Mouse (Mus musculus) embryonic fibroblast, embryonic 13.5 days (primary cell): ENCODE results near the gene C130050O18Rik. TPM values are rescaled to one million over a fixed set of nuclear protein-coding genes. Genes with fewer than 3 reads are reported as not detected.

Experiments
- H3K27ac ChIP-seq: 2 replicates; pipeline ENCODE4 v1.5.1; 2012; ENCODE audit warnings: low read length, control low read depth, inconsistent platforms; ENCODE audit not compliant: insufficient read depth
- H3K4me1 ChIP-seq: 2 replicates; pipeline ENCODE4 v1.6.1; 2011; ENCODE audit warnings: low read length; ENCODE audit not compliant: control insufficient read depth, insufficient read depth
- H3K4me3 ChIP-seq: 2 replicates; pipeline ENCODE4 v1.5.1; 2011; ENCODE audit warnings: mild to moderate bottlenecking, control low read depth, low read length; ENCODE audit not compliant: insufficient read depth
- CTCF ChIP-seq: IDR thresholded peaks from 2 replicates; pipeline ENCODE4 v1.5.1; 2011; ENCODE audit warnings: mild to moderate bottlenecking, control low read depth, low read length, moderate library complexity, borderline replicate concordance; ENCODE audit not compliant: insufficient read depth
- POLR2A ChIP-seq: IDR thresholded peaks from 2 replicates; pipeline ENCODE4 v1.6.1; 2011; ENCODE audit warnings: low read depth, mild to moderate bottlenecking, control low read depth, low read length, moderate library complexity
- polyA plus RNA-seq: library from polyadenylated mRNA; stranded (reverse); fragments of >200 nt; gene quantifications from 2 replicates; pipeline ENCODE4 v1.2.4, GENCODE M21; 2011; ENCODE audit warnings: low read depth; ENCODE audit not compliant: missing spikeins, insufficient read length

Gene C130050O18Rik
- polyA plus RNA-seq, 1 experiment: 0.33 TPM

DNA sequence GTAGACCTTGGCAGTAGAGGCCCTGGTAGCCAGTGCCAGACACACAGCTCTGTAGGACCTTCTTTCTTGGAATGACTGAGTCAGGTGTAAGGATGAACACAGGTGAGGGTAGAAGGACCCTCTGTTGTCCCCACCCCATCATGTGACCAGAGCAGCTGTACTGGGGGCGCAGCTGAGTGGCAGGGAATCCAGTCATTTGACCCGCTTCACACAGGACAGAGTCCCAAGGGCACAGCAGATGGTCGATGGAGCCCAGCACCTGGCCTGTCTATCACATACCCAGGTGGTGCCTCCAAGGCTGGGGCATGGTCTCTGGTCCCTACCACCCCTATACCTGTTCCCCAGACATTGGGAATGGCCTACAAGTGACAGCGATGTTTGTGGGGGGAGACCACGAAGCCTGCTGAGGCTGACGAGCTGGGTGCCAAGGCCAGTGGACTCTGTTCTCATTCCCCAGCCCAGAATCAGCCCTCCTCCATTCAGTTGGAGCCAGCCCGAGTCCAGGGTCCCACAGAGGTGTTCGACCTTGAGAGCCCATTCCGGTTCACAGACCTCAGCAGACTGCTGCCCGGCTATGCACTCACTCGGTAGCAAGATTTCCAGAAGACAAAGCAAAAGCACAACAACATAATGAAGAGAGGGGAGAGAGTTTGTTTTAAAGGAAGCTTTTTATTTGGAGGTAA, 36.3 kb upstream of the C130050O18Rik start:
- Histone ChIP-seq H3K27ac (no peak overlapping the region), H3K4me1 (no peaks in the 10 kb centered on the region), H3K4me3 (no peak overlapping the region)
- no peak for TF ChIP-seq POLR2A

DNA sequence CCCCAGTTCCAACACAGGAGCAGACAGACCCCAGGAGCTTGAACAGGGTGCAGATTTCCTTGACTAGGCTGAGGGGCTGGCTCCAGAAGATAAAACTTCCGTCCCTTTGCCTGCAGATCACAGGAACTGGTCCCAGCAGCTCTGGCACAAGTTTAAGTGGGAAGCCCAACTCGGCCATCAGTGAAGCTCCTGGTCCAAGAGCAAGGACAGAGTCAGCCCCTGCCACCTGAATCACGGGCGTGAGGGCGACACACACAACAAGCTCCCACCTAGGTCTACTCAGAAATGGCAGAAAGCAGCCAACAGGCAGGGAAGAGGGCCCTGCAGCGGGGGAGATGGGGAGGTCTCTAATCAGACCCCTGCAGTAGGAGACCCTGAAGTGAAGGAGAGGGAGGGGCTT, 34.7 kb upstream of the C130050O18Rik start:
- Histone ChIP-seq H3K4me1 (peaks cover 4% of the 10 kb centered on the region; the same call in 1 of the 2 replicates), H3K27ac (no peak overlapping the region), H3K4me3 (no peak overlapping the region)
- TF ChIP-seq POLR2A: no peak
- TF ChIP-seq CTCF: no peak

DNA sequence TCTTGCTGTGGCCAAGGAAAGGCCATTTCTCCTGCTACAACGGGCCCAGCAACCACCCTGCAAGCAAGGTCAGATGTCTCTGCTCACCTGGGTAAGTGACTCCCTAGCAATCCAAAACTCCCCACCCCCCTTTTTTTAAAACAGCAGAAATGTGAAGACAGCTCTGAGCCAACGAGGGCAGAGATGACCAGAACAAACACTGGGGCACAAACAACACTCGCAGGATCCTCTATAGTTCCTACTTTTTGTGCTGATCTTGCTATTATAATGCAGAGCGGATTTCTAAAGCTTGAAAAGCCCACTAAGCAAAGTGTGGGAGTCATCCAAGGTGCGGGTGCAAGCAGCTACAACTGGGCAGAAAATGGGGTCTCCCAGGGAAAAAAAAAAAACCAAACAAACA, 34.0 kb upstream of the C130050O18Rik start:
- Histone ChIP-seq H3K4me3 (no peak overlapping the region), H3K4me1 (peaks cover 4% of the 10 kb centered on the region; the same call in 1 of the 2 replicates), H3K27ac (no peak overlapping the region)
- TF ChIP-seq POLR2A (no peak), CTCF (no peak)

DNA sequence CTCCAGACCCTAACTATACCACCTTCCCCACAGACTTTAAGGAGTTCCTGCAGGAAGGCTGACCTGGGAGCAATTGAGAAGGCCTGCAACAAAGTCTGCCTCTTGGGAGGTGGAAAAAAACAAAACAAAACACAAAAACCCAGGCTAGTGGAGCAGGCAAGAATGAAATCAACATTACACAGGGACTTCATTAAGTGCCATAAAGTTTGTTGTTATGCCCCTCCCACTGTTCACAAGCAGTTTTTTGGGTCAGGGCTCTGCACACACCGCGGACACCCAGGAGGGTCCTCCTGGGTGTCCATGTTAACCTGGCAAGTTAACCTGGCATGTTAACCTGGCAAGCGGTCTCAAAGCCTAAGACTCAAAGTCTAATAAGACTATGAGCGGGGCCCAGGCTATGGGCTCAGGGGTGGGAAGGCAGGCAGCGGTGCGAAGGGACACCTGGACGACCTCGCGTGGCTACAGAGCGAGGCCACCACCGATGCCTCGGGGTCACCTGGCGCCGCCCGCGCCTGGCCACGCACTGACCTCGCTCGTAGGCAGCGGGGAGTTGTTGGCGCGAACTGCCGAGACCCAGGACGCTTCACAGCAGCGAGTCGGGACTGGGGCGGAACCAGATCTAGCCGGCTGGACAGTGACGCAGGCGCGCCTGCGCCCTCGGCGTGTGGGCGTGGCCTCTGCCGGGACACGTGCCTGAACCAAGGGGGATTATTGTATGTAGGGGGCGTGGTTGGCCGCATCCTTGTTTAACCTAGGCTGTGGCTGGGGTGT, 33.3 kb upstream of the C130050O18Rik start:
- TF ChIP-seq CTCF (no peak), POLR2A (peak; percentile 96)
- Histone ChIP-seq H3K27ac (no peak overlapping the region), H3K4me3 (peak overlapping the region; percentile 58), H3K4me1 (peaks cover 4% of the 10 kb centered on the region; the same call in 1 of the 2 replicates)

DNA sequence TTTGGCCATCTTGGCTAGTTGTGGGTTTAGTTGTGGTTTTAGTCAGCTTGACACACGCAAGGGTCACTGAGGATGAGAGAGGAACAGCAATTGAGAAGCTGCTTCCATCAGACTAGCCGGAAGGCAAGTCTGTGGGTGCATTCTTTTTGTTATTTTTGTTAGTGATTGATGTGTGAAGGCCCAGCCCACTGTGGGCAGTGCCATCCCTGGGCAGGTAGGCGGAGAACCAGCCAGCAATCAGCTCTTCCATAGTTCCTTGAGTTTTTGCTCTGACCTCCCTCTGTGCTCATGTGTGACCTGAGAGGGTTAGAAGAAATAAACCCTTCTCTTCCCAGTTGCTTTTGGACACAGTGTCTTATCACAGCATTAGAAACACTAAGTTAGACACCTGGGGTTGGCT, 32.0 kb upstream of the C130050O18Rik start:
- H3K4me3 ChIP-seq: no peak overlapping the region
- peaks cover 12% of the 10 kb centered on the region for H3K4me1 ChIP-seq
- H3K27ac ChIP-seq: no peak overlapping the region
- TF ChIP-seq CTCF: no peak
- no peak for TF ChIP-seq POLR2A

DNA sequence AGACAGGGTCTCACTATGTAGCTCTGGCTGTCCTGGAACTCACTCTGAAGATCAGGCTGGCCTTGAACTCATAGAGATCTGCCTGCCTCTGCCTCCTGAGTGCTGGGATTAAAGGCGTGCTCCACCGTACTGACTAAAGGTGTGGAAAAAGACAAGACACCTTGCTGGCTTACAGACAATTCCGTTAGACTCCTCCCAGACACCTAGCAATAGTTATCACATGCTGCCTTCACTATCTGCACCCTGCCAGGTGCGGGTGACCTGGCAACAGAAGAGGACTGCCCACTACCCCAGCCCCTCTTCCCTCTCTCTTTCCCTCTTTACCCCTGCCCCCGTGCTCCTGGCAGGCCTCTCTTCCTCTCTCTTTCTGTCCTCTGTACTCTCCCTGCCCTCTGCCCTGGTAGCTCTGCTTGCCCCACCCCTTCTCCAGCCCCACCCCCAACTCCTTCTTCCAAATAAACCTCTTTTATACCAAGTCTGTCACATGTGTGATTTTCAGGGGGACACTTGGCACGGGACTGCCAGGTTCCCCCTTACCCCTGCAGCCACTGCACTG, 31.1 kb upstream of the C130050O18Rik start:
- Histone ChIP-seq H3K4me3 (no peak overlapping the region), H3K4me1 (peaks cover 17% of the 10 kb centered on the region), H3K27ac (no peak overlapping the region)
- TF ChIP-seq CTCF (no peak), POLR2A (no peak)

DNA sequence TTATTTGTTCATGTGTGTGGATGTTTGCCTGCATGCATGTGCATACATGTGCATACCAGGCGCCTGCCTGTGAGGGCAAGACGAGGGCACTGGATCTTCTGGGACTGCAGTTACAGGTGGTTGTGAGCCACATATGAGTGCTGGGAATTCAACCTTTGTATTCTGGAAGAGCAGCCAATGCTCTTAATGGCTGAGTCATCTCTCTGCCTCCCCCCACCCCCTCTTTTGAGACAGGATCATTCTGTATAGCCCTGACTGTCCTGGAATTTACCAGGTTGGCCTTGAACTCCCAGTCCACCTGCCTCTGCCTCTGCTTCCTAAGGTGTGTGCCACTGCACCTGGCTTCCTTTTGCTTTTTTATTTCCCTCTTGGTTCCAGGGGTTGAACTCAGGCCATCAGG, 30.2 kb upstream of the C130050O18Rik start:
- Histone ChIP-seq H3K4me1 (peaks cover 20% of the 10 kb centered on the region), H3K27ac (no peak overlapping the region)
- no peak for TF ChIP-seq POLR2A
- no peak for TF ChIP-seq CTCF

DNA sequence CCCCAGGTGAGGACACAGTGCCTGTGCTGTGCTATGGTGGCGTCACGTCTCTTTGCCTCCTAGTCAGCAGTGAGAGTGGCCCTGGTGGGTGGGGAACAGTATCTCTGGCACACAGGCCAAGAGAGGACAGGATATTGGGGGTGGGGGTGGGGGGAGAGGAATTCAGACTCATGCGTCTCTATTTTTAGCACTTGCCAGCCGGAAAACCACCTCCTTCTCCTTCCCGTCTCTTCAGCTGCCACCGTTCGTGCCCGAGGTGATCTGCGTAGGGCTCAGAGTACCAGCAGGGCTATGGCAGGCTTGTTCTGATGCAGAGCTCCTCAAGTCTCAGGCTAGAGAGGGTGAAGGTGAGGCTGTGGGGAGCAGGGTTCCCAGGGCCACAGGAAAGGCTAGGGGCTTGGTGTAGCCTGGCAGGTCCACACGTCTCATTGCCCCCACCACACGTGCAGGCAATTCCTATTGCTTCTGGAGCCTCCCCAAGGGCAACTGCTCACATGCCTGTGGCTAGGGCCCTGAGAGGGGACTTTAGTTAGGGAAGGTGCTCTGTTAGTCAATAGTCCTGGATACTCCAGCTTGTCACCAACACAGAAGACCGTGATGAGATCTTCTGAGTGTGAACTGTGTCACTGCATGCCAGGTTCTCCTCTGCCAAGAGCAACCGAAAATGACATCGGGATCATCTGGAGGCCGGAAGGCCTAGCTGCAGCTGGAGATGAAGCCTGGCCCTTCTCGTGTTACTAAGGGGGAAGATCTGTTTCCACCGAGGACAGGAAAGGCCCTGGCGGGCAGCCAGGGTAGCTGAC, 27.4 kb upstream of the C130050O18Rik start, which contains the start of gene Gpr146:
TSS of gene Gpr146 (plus strand) at position 230 of the 803 bp plus-strand sequence.
- Histone ChIP-seq H3K4me1 (peaks cover 20% of the 10 kb centered on the region), H3K4me3 (no peak within 1 kb of the TSS), H3K27ac (no peak within 1 kb of the TSS)
- TF ChIP-seq CTCF (no peak), POLR2A (no peak)

More for the DNA sequence above, 30.2 kb upstream of the C130050O18Rik start:
- no peak overlapping the region for H3K4me3 ChIP-seq

DNA sequence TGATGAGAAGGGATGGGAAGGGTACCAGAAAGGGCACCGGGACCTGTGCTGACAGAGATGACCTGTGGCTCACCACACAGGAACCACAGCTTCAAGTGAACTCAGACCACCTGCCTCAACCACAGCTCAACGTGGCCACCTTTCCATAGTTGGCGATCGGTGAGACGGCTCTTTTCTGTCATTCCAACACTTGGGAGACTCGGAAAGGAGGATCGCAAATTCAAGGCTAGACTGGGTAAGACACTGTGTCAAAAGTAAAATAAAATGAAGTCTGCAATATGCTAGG, 26.9 kb upstream of the C130050O18Rik start:
- TF ChIP-seq POLR2A (no peak), CTCF (no peak)
- H3K4me3 ChIP-seq: no peak overlapping the region
- H3K4me1 ChIP-seq: peaks cover 20% of the 10 kb centered on the region
- H3K27ac ChIP-seq: no peak overlapping the region
